ENCODE assay signal across 13 mouse cellular contexts in genomic region chr2:145291473-145291872, GRCm38 (mm10).
DNase-seq lines count a peak whose midpoint lies in the region; ATAC-seq and TF ChIP-seq lines count a peak whose summit lies in the region.
"Had no signal": no experiment of that assay in that cellular context is flagged by ENCODE, and none has a peak within 500 bp of the region (broad histone marks: within the 10 kb centered on the region; RNA-seq: fewer than 3 reads in every experiment).

No protein-coding gene starts in this region.

- no peaks in the 10 kb centered on the region for H3K9me3 ChIP-seq in heart, embryonic 10.5 days
- no peaks in the 10 kb centered on the region for H3K9me3 ChIP-seq in stomach, postnatal 0 days (ENCODE audit: control insufficient read depth, low read length)
- H3K9me3 ChIP-seq: forebrain, embryonic 12.5 days; heart, embryonic 15.5 days; limb, embryonic 13.5 days had no signal

- no peak for TF ChIP-seq EP300 in stomach, postnatal 0 days (optimal IDR thresholded peaks at IDR 0.05)

- H3K27me3 ChIP-seq in heart, embryonic 10.5 days (ENCODE audit: insufficient read depth, poor library complexity, severe bottlenecking), result no peaks in the 10 kb centered on the region
- H3K27me3 ChIP-seq in stomach, postnatal 0 days (ENCODE audit: control insufficient read depth, insufficient read depth, low read length), result no peaks in the 10 kb centered on the region
- H3K27me3 ChIP-seq: forebrain, embryonic 12.5 days; heart, embryonic 15.5 days had no signal

- WGBS in heart, embryonic 10.5 days, result 21% methylated on average over 2 of the region's 2 CpGs
- WGBS in stomach, postnatal 0 days, result 22% methylated on average over 2 of the region's 2 CpGs

- DNase-seq in heart, embryonic 10.5 days (ENCODE audit: low spot score), result peak; percentile 9
- DNase-seq in heart, postnatal 14 days, result no peak
- DNase-seq in lung, postnatal 25 days (ENCODE audit: low spot score), result peak; percentile 26
- DNase-seq in lung, postnatal 14 days, result no peak
- DNase-seq in stomach, postnatal 0 days (ENCODE audit: low spot score), result no peak
- no peak for DNase-seq in MN1 (ENCODE audit: low spot score)
- no peak for DNase-seq in urinary bladder, postnatal 36 days (ENCODE audit: low spot score in 2 of 2)
- DNase-seq: kidney, postnatal 4 days had no signal

- H3K27ac ChIP-seq in heart, embryonic 10.5 days, result no peak overlapping the region
- 0 out of 2 replicates have a peak overlapping the region, but pooled peaks have one; percentile 32 for H3K27ac ChIP-seq in brown adipose tissue, adult 24 weeks (replicated peaks; ENCODE audit: low read depth, low read length)
- H3K27ac ChIP-seq in stomach, postnatal 0 days (replicated peaks), result no peak overlapping the region
- H3K27ac ChIP-seq: forebrain, embryonic 12.5 days; heart, embryonic 15.5 days; limb, embryonic 13.5 days had no signal

- TF ChIP-seq CTCF in stomach, postnatal 0 days (IDR thresholded peaks at IDR 0.05; ENCODE audit: low read depth), result peak; percentile 71

- intact Hi-C loops in heart, postnatal 14 days (cut with DNase I), result loop anchor here (10.0 kb wide), 1 partner anchor 223 kb away; no protein-coding TSS in a partner anchor

- H3K9ac ChIP-seq in stomach, postnatal 0 days (ENCODE audit: low read length), result no peak overlapping the region
- H3K9ac ChIP-seq: forebrain, embryonic 12.5 days; heart, embryonic 15.5 days; limb, embryonic 13.5 days had no signal

- no peak for ATAC-seq in stomach, postnatal 0 days (ENCODE audit: low FRiP score, low TSS enrichment)

- H3K4me2 ChIP-seq in stomach, postnatal 0 days (replicated peaks; ENCODE audit: low read depth), result no peak overlapping the region
- H3K4me2 ChIP-seq: forebrain, embryonic 12.5 days; heart, embryonic 15.5 days; limb, embryonic 13.5 days had no signal

- no peaks in the 10 kb centered on the region for H3K36me3 ChIP-seq in heart, embryonic 10.5 days
- H3K36me3 ChIP-seq in stomach, postnatal 0 days (ENCODE audit: control insufficient read depth, insufficient read depth, low read length), result no peaks in the 10 kb centered on the region
- H3K36me3 ChIP-seq: forebrain, embryonic 12.5 days; heart, embryonic 15.5 days; limb, embryonic 13.5 days had no signal

- no peaks in the 10 kb centered on the region for H3K4me1 ChIP-seq in heart, embryonic 10.5 days
- peaks cover 3% of the 10 kb centered on the region for H3K4me1 ChIP-seq in brown adipose tissue, adult 24 weeks (ENCODE audit: control insufficient read depth, insufficient read depth, insufficient read length, low read length)
- H3K4me1 ChIP-seq in stomach, postnatal 0 days (replicated peaks; ENCODE audit: control insufficient read depth, insufficient read depth), result no peaks in the 10 kb centered on the region
- H3K4me1 ChIP-seq: forebrain, embryonic 12.5 days; heart, embryonic 15.5 days had no signal

- no peak overlapping the region for H3K4me3 ChIP-seq in heart, embryonic 10.5 days
- H3K4me3 ChIP-seq in brown adipose tissue, adult 24 weeks (ENCODE audit: insufficient read depth, low read depth, low read length), result no peak overlapping the region
- no peak overlapping the region for H3K4me3 ChIP-seq in stomach, postnatal 0 days (ENCODE audit: low read depth, low read length)
- H3K4me3 ChIP-seq: forebrain, embryonic 12.5 days; heart, embryonic 15.5 days; limb, embryonic 13.5 days; myocyte had no signal

Comparison
In these comparisons a context has a peak if more than half of its experiments do, and no peak if none do; other contexts are left out.
1. DNase-seq: peak in heart, embryonic 10.5 days (single experiment) and lung, postnatal 25 days (single experiment); none in heart, postnatal 14 days (0 of 2), lung, postnatal 14 days (single experiment), stomach, postnatal 0 days (single experiment), MN1 (single experiment) and urinary bladder, postnatal 36 days (0 of 2).